Mouse (Mus musculus) hindbrain, embryonic 11.5 days (tissue): ENCODE results near the gene Slc25a23. TPM values are rescaled to one million over a fixed set of nuclear protein-coding genes. Genes with fewer than 3 reads are reported as not detected.

ENCODE experiments used
- ATAC-seq: fragments of 200-750 bp; cut with Nextera tagmentation; 2 replicates; pipeline ENCODE4 v1.8.0; 2017; ENCODE audit warnings: mild to moderate bottlenecking, moderate TSS enrichment, moderate library complexity; ENCODE audit not compliant: low FRiP score
- DNase-seq: peaks from one replicate; pipeline ENCODE4 v3.0.0-alpha.2; 2015; ENCODE audit warnings: low spot score
- H3K27ac ChIP-seq: fragments of 300-500 bp; sonication (generic); 2 replicates; pipeline ENCODE4 v1.5.1; 2014; ENCODE audit warnings: mild to moderate bottlenecking, low read depth, low read length
- H3K27me3 ChIP-seq: fragments of 300-500 bp; sonication (generic); 2 replicates; pipeline ENCODE4 v1.6.1; 2014; ENCODE audit warnings: mild to moderate bottlenecking, low read length, moderate library complexity, mixed read lengths; ENCODE audit not compliant: control insufficient read depth, insufficient read depth
- H3K36me3 ChIP-seq: fragments of 300-500 bp; sonication (generic); 2 replicates; pipeline ENCODE4 v1.6.1; 2014; ENCODE audit warnings: mild to moderate bottlenecking, low read length, moderate library complexity, mixed read lengths; ENCODE audit not compliant: control insufficient read depth, insufficient read depth
- H3K4me1 ChIP-seq: fragments of 300-500 bp; sonication (generic); replicated peaks from 2 replicates; pipeline ENCODE4 v1.6.1; 2014; ENCODE audit warnings: low read length, mixed read lengths; ENCODE audit not compliant: control insufficient read depth, insufficient read depth
- H3K4me2 ChIP-seq: fragments of 300-500 bp; sonication (generic); replicated peaks from 2 replicates; pipeline ENCODE4 v1.6.1; 2014; ENCODE audit warnings: mild to moderate bottlenecking, low read depth, low read length
- H3K4me3 ChIP-seq: fragments of 300-500 bp; sonication (generic); 2 replicates; pipeline ENCODE4 v1.5.1; 2014; ENCODE audit warnings: low read depth, low read length
- H3K9ac ChIP-seq: fragments of 300-500 bp; sonication (generic); 2 replicates; pipeline ENCODE4 v1.6.1; 2014; ENCODE audit warnings: low read depth, low read length
- H3K9me3 ChIP-seq: fragments of 300-500 bp; sonication (generic); 2 replicates; pipeline ENCODE4 v1.6.1; 2016; ENCODE audit warnings: low read length; ENCODE audit not compliant: control insufficient read depth
- WGBS: fragments of 180-500 bp; shearing (Covaris S2); extraction: QIAGEN DNeasy Blood & Tissue Kit; methylation state at CpG from one replicate; pipeline ENCODE4 v1.1.7; 2014; 5-methylcytosine and 5-hydroxymethylcytosine counted together
- polyA plus RNA-seq: library from polyadenylated mRNA; unstranded; fragments of >200 nt; fragmentation: Nextera tagmentation; extraction: Ambion mirVana; gene quantifications from 2 replicates; pipeline ENCODE4 v1.2.1, GENCODE M21; 2014

The Slc25a23 gene
- polyA plus RNA-seq, 1 experiment from 2014 or later = 16.0 TPM

DNA sequence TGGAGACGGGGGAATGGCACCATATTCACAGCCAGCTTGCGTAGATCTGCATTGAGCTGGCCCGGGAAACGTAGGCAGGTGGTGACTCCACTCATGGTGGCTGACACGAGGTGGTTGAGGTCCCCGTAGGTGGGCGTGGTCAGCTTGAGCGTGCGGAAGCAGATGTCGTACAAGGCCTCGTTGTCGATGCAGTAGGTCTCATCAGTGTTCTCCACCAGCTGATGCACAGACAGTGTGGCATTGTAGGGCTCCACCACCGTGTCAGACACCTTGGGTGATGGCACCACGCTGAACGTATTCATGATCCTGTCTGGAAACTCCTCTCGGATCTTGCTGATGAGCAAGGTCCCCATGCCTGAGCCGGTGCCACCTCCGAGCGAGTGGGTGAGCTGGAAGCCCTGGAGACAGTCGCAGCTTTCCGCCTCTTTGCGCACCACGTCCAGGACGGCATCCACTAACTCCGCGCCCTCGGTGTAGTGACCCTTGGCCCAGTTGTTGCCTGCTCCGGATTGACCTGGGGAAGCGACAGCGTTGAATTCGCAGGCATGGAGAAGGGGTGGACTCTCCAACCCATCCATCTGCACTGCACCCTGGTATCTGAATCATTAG, 21.7 kb upstream of the Slc25a23 start:
- Histone ChIP-seq H3K27ac (no peak overlapping the region), H3K9me3 (no peaks in the 10 kb centered on the region), H3K9ac (no peak overlapping the region), H3K27me3 (no peaks in the 10 kb centered on the region), H3K4me2 (no peak overlapping the region), H3K4me1 (no peaks in the 10 kb centered on the region), H3K36me3 (no peaks in the 10 kb centered on the region), H3K4me3 (no peak overlapping the region)
- no peak for DNase-seq
- 95% methylated on average over 31 of the region's 31 CpGs for WGBS
- ATAC-seq = no peak

DNA sequence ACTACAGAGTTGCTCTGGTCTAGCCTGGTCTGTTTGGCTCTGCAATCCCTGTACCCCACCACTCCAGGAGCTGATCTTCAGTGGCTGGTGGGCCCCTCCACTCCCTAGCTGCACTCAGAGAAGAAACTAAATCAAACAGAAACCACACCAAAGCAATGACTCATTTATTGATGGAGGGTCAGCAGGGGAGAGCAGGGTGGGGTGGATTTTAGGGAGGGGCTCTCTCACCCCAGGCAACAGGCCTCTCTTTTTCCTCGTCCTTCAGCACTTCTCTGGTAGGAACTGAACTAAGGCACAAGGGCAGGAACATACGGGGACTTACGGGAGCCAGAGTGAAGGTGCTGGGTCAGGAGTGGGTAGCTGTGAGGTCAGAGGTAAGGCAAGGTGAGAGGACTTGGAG, 20.3 kb upstream of the Slc25a23 start:
- 75% methylated on average over 3 of the region's 3 CpGs for WGBS
- Histone ChIP-seq H3K27me3 (no peaks in the 10 kb centered on the region), H3K27ac (no peak overlapping the region), H3K4me3 (no peak overlapping the region), H3K9me3 (no peaks in the 10 kb centered on the region), H3K9ac (no peak overlapping the region), H3K4me1 (no peaks in the 10 kb centered on the region), H3K36me3 (no peaks in the 10 kb centered on the region), H3K4me2 (no peak overlapping the region)
- DNase-seq = no peak
- no peak for ATAC-seq

DNA sequence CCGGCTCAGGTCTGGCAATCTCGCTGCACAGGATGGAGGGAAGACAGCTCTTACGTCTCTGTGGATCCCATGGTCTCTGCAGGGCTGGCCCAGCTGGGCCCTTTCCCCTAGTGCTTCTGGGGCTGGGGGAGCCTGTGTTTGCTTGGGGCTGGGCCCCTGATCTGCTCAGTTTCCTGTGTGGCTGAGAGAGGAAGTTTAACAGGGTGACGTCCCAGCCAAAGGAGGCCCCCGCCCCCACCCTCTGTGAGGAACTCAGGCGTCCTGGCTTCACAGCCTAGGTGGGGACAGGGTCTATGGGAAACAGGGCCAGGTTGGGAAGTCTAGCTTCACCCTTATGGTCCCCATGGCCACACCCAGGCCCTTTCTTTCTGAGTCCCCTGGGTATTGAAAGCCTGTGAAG, 18.7 kb upstream of the Slc25a23 start, which contains the start of gene Dennd1c:
Gene Dennd1c, minus strand, starts transcription at position 179 of the 400 bp plus-strand sequence.
- Histone ChIP-seq H3K27ac (no peak within 1 kb of the TSS), H3K36me3 (no peaks in the 10 kb centered on the region), H3K4me1 (no peaks in the 10 kb centered on the region), H3K9ac (no peak within 1 kb of the TSS), H3K9me3 (no peaks in the 10 kb centered on the region), H3K4me3 (no peak within 1 kb of the TSS), H3K27me3 (no peaks in the 10 kb centered on the region), H3K4me2 (no peak within 1 kb of the TSS)
- ATAC-seq (no peak), DNase-seq (no peak)
- 41% methylated on average over 6 of the region's 6 CpGs for WGBS

DNA sequence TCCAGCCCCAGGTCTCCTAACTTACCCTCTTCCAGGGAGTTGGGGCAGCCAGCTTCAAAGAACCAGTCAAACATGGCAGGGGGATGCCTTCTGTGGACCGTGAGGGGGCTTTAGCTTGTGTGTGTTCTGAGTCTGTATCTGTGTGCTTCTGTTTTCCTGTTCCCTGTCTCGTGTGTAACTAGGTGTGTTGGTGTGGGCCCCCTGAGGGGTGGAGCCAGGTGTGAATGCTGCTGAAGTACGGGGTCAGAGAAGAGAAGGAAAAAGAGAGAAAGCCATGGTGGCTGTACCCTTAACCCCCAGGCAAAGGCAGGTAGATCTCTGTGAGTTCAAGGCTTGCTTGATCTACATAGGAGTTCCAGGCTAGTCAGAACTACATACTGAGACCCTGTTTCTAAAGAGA, 17.3 kb upstream of the Slc25a23 start:
- Histone ChIP-seq H3K4me2 (no peak overlapping the region), H3K27ac (no peak overlapping the region), H3K27me3 (no peaks in the 10 kb centered on the region), H3K36me3 (no peaks in the 10 kb centered on the region), H3K9ac (no peak overlapping the region), H3K9me3 (no peaks in the 10 kb centered on the region), H3K4me3 (no peak overlapping the region), H3K4me1 (no peaks in the 10 kb centered on the region)
- DNase-seq = no peak
- no peak for ATAC-seq
- WGBS = 66% methylated on average over 3 of the region's 3 CpGs

DNA sequence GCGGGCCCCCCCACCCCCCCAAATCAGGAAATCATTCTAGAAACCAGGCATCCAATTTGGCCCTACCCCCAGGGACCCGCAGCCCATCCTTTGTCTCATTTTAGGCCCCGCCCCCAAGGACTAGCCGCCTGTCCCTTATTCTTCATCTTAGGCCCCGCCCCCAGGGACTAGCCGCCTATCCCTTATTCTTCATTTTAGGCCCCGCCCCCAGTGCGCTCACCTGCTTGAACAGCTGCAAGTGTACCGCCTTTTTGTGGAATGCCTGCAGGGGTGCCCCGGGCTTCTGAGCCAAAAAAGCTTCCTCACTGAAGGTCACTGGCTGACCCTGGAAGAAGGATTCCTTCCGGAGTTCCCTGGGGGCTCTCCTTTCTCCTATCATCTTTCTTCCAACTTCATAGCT, 11.0 kb upstream of the Slc25a23 start:
- H3K4me1 ChIP-seq = 0 out of 2 replicates have a peak, but pooled peaks cover 2% of the 10 kb centered on the region
- no peaks in the 10 kb centered on the region for H3K36me3 ChIP-seq
- H3K9ac ChIP-seq = no peak overlapping the region
- ATAC-seq (peak; percentile 73), DNase-seq (peak; percentile 80)
- no peaks in the 10 kb centered on the region for H3K9me3 ChIP-seq
- WGBS = 5% methylated on average over 11 of the region's 11 CpGs
- H3K27ac ChIP-seq = no peak overlapping the region
- H3K4me3 ChIP-seq = peak overlapping the region; percentile 6; the same call in 1 of the 2 replicates
- 0 out of 2 replicates have a peak overlapping the region, but pooled peaks have one; percentile 0 for H3K4me2 ChIP-seq
- no peaks in the 10 kb centered on the region for H3K27me3 ChIP-seq

DNA sequence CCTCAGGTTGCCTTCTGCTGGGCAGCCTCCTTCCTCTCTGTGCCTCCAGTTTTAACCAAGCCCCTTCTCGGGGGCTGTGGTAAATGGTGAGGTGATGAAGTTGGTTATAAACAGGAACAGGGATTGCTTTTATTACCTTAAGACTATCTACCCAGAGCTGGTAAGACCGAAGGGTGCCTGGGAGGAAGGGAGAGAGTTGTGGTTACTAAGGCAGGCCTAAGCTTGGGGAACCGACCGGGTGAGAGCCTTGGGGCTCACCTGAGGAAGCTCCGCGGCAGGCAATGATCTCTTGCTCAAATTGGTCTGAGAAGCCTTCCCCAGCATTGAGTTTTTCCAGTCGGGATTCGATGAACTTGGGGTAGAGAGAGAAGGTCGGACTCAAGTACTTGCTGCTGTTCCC, 10.6 kb upstream of the Slc25a23 start:
- ATAC-seq (no peak), DNase-seq (peak; percentile 8)
- Histone ChIP-seq H3K9me3 (no peaks in the 10 kb centered on the region), H3K27ac (no peak overlapping the region), H3K36me3 (no peaks in the 10 kb centered on the region), H3K4me2 (0 out of 2 replicates have a peak overlapping the region, but pooled peaks have one; percentile 0), H3K27me3 (no peaks in the 10 kb centered on the region), H3K4me3 (peak overlapping the region; percentile 6; the same call in 1 of the 2 replicates), H3K4me1 (peaks cover 2% of the 10 kb centered on the region; the same call in 1 of the 2 replicates), H3K9ac (no peak overlapping the region)
- WGBS = 8% methylated on average over 9 of the region's 9 CpGs

DNA sequence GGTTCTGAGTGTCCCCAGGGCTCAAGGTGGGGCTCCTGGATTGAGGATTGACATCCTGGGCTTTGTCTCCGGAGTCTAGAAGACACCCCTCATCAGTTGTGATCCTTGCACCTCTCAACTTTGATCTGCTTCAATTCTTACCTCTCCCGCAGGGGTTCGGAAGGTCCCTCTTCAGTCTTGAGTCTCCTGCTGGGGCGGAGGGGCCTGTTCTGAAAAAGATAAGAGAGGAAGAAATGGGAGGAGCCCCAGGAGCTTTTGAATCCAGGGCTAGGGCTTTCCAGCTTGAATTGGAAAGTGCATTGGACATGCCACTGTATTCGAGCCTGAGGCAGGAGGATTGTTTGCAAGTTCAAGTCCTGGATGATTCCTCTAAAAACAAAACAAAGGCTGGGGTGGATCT, 7.2 kb upstream of the Slc25a23 start:
- no peak overlapping the region for H3K4me2 ChIP-seq
- peaks cover 22% of the 10 kb centered on the region for H3K27me3 ChIP-seq
- H3K9ac ChIP-seq = no peak overlapping the region
- no peaks in the 10 kb centered on the region for H3K36me3 ChIP-seq
- ATAC-seq = no peak
- H3K4me3 ChIP-seq = no peak overlapping the region
- 57% methylated on average over 5 of the region's 5 CpGs for WGBS
- H3K4me1 ChIP-seq = peaks cover 6% of the 10 kb centered on the region
- no peak overlapping the region for H3K27ac ChIP-seq
- DNase-seq = no peak
- no peaks in the 10 kb centered on the region for H3K9me3 ChIP-seq

DNA sequence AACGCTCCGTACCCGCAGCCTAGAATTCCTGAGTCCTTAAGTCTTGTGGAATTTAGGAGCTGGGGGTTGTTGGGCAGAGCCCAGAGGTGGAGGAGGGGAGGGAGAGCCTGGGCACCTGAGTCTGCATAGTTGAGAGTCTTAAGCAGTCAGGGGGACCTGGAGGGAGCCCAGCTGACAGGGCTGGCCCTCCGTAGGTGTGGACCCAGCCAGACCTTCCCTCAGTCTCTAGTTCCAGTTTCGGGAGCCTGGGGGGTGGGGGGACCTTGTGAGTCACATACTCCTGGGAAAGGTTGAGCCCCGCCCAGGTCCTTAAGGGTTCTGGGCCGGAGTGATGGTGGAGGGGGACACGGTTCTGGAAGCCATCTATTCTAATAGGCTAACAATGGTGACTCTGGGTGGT, 3.4 kb upstream of the Slc25a23 start:
- WGBS = 10% methylated on average over 8 of the region's 8 CpGs
- H3K27ac ChIP-seq = no peak overlapping the region
- no peak overlapping the region for H3K4me2 ChIP-seq
- H3K9ac ChIP-seq = no peak overlapping the region
- peaks cover 31% of the 10 kb centered on the region for H3K27me3 ChIP-seq
- peaks cover 5% of the 10 kb centered on the region for H3K4me1 ChIP-seq
- H3K9me3 ChIP-seq = no peaks in the 10 kb centered on the region
- ATAC-seq = no peak
- DNase-seq = no peak
- H3K4me3 ChIP-seq = no peak overlapping the region
- H3K36me3 ChIP-seq = no peaks in the 10 kb centered on the region

DNA sequence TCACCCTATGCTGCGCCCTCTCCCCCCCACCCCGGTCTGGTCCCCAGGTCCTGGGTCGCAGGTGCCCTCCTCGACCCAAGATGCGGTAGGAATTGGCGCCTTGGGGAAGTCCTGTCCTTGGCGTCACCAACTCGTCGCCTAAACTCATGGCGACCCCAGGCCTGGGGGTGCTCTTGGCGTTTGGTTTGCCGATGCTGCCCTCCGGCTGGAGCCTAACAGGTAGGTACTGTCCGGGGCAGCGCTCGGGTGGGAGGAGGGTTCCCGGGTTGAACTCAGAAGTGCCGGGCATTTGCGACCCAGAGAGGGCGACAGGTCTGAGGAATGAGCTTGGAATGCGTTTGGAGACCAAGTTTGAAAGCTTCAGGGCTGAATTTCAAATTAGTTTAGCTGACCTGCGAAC, 2.9 kb upstream of the Slc25a23 start:
- Histone ChIP-seq H3K36me3 (no peaks in the 10 kb centered on the region), H3K9me3 (no peaks in the 10 kb centered on the region), H3K4me2 (peak overlapping the region; percentile 27), H3K27me3 (peaks cover 31% of the 10 kb centered on the region), H3K27ac (no peak overlapping the region), H3K9ac (no peak overlapping the region), H3K4me3 (peak overlapping the region; percentile 24), H3K4me1 (peaks cover 5% of the 10 kb centered on the region)
- no peak for ATAC-seq
- DNase-seq = peak; percentile 20
- WGBS = under 1% methylated on average over 22 of the region's 22 CpGs
